Mouse (Mus musculus) forebrain, embryonic 10.5 days (tissue): ENCODE results near the gene Myo1d. TPM values are rescaled to one million over a fixed set of nuclear protein-coding genes. Genes with fewer than 3 reads are reported as not detected.
A peak's percentile ranks its signal among the peaks of the same experiment; 100 is the strongest.

Experiments used
- DNase-seq: peaks from one replicate; pipeline ENCODE4 v3.0.0-alpha.2; 2017; ENCODE audit warnings: low spot score; ENCODE audit errors: extremely low spot score
- H3K27ac ChIP-seq: fragments of 300-500 bp; sonication (generic); 2 replicates; pipeline ENCODE4 v1.5.1; 2016; ENCODE audit warnings: mild to moderate bottlenecking
- H3K27me3 ChIP-seq: fragments of 300-500 bp; sonication (generic); 2 replicates; pipeline ENCODE4 v1.6.1; 2016; ENCODE audit warnings: mild to moderate bottlenecking; ENCODE audit not compliant: poor library complexity, severe bottlenecking
- H3K36me3 ChIP-seq: fragments of 300-500 bp; sonication (generic); replicated peaks from 2 replicates; pipeline ENCODE4 v1.6.1; 2016; ENCODE audit warnings: mild to moderate bottlenecking, moderate library complexity
- H3K4me1 ChIP-seq: fragments of 300-500 bp; sonication (generic); 2 replicates; pipeline ENCODE4 v1.6.1; 2016
- H3K4me3 ChIP-seq: fragments of 300-500 bp; sonication (generic); 2 replicates; pipeline ENCODE4 v1.5.1; 2016; ENCODE audit warnings: mild to moderate bottlenecking, moderate library complexity
- H3K9me3 ChIP-seq: fragments of 300-500 bp; sonication (generic); 2 replicates; pipeline ENCODE4 v1.6.1; 2016; ENCODE audit warnings: mild to moderate bottlenecking, moderate library complexity
- WGBS: fragments of 180-500 bp; shearing (Covaris S2); methylation state at CpG from one replicate; pipeline ENCODE4 v1.1.7; 2016; 5-methylcytosine and 5-hydroxymethylcytosine counted together
- polyA plus RNA-seq: library from polyadenylated mRNA; unstranded; fragments of >200 nt; fragmentation: Nextera tagmentation; extraction: Ambion mirVana; gene quantifications from 2 replicates; pipeline ENCODE4 v1.2.1, GENCODE M21; 2016

Gene Myo1d
- 2.0 and 2.3 TPM in 2 replicates for polyA plus RNA-seq

DNA sequence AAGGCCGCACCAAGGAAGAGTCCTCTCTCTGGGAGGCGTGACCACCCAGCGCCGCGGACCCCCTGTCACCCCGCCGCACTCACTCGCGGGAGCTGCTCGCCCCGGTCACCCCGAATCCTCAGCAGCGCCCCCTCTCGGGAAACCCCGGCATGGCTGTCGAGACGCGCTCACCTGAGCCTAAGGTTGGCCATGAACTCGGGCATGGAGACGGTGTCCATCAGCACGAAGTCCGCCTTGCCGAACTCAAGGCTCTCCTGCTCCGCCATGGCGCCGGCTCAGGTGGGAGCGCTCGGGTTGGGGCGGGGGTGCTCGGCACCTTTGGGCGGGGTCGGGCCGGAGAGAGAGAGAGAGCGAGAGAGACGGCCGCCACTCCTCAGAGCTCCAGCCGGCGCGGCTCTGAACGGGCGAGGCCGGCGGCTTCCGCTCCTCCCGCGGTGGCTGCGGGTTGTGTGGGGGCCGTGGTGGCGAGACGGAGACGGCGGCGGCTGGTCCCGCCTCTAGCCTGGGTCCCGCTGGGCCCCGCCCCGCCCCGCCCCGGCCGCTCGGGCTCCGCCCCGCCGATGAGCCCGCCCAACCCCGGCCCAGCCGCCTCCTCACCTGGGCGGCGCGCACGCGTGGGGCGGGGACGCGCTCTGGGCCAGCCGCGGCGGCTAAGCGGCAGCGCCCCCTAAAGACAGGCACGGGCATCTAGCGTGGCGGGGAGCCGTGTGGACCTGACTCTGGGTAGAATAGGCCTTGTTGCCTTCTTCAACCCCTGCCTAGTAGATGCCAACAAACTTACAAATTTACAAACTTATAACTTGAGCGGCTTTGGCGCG lies at the start of gene Myo1d:
TSS of gene Myo1d (minus strand) at position 499 of the 818 bp plus-strand sequence.
- H3K36me3 ChIP-seq: no peaks in the 10 kb centered on the region
- WGBS: under 1% methylated on average over 85 of the region's 87 CpGs
- H3K4me3 ChIP-seq: peak within 1 kb of the TSS; percentile 77
- no peaks in the 10 kb centered on the region for H3K9me3 ChIP-seq
- H3K27me3 ChIP-seq: peaks cover 19% of the 10 kb centered on the region
- peak within 1 kb of the TSS; percentile 82 for H3K27ac ChIP-seq
- peak; percentile 80 for DNase-seq
- peaks cover 22% of the 10 kb centered on the region for H3K4me1 ChIP-seq

DNA sequence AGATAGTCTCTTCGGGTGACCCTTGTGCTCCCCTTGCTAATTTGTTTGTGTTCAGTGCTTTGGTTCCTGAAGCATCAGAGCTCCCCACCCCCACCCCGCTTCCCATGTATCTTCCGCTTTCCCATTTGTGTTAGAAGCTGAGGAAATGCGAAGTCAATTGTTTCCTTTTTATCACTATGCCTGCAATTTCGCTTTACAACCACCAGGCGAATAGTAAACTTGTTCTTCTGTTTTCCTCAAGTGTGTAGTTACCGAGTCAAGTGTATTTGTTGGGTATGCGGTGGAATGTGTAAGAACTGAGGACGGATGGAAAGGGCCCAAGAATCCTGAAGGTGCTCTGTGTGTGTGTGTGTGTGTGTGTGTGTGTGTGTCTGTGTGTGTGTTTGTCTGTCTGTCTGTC lies 42.0 kb upstream of the Myo1d start:
- Histone ChIP-seq H3K4me1 (peaks cover 31% of the 10 kb centered on the region), H3K9me3 (no peaks in the 10 kb centered on the region), H3K27ac (no peak overlapping the region), H3K36me3 (peaks cover 76% of the 10 kb centered on the region), H3K27me3 (no peaks in the 10 kb centered on the region), H3K4me3 (no peak overlapping the region)
- WGBS: 88% methylated on average over 9 of the region's 9 CpGs
- no peak for DNase-seq

GRCm38 (mm10) chr11:80821296-80821695 lies 41.5 kb upstream of the Myo1d start:
- Histone ChIP-seq H3K27ac (peak overlapping the region; percentile 62; the same call in 1 of the 2 replicates), H3K4me1 (peaks cover 31% of the 10 kb centered on the region), H3K36me3 (peaks cover 80% of the 10 kb centered on the region), H3K4me3 (no peak overlapping the region), H3K9me3 (no peaks in the 10 kb centered on the region), H3K27me3 (no peaks in the 10 kb centered on the region)
- DNase-seq: peak; percentile 24
- 43% methylated on average over 14 of the region's 14 CpGs for WGBS

GRCm38 (mm10) chr11:80820085-80820484 lies 40.3 kb upstream of the Myo1d start:
- no peak overlapping the region for H3K4me3 ChIP-seq
- no peak overlapping the region for H3K27ac ChIP-seq
- WGBS: 96% methylated on average over 3 of the region's 3 CpGs
- peaks cover 92% of the 10 kb centered on the region for H3K36me3 ChIP-seq
- no peak for DNase-seq
- H3K27me3 ChIP-seq: no peaks in the 10 kb centered on the region
- no peaks in the 10 kb centered on the region for H3K9me3 ChIP-seq
- peaks cover 31% of the 10 kb centered on the region for H3K4me1 ChIP-seq

DNA sequence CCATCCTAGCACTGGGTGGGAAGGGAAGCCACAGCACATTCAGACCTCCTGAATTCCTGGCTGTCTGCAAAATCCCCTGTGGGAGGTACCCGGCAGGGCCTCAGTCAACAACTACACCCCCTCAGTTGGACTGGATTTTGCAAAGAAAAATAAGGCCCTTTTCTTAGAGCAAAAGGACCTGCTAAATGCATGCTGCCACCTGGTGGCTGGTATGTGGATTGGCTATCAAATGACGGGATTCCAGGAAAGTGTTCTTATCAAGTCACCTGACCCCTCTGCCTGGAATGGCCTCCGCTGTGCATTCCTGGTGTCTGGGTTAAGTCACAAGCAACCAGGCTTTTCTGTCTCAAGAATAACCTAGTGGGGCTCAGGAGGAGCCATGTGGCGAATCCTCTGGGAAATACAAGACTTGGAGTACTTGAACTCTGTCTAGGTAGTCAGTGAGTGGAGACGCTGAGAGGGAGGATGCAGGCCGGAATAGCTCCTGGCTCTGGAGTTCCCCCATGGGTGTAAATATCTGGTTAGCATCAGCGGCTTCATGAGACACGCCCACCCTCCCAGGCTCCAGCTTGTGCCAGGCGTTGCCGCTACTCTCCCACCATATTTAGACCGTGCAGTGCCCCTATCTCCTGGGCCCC lies 38.4 kb upstream of the Myo1d start:
- H3K36me3 ChIP-seq: peaks cover 95% of the 10 kb centered on the region
- 46% methylated on average over 11 of the region's 11 CpGs for WGBS
- peak; percentile 76 for DNase-seq
- H3K4me3 ChIP-seq: no peak overlapping the region
- peaks cover 31% of the 10 kb centered on the region for H3K4me1 ChIP-seq
- H3K27ac ChIP-seq: peak overlapping the region; percentile 63
- H3K27me3 ChIP-seq: no peaks in the 10 kb centered on the region
- H3K9me3 ChIP-seq: no peaks in the 10 kb centered on the region

- Histone ChIP-seq H3K9me3 (no peaks in the 10 kb centered on the region), H3K27ac (no peak overlapping the region), H3K36me3 (peaks cover 83% of the 10 kb centered on the region), H3K27me3 (no peaks in the 10 kb centered on the region), H3K4me1 (peaks cover 47% of the 10 kb centered on the region), H3K4me3 (no peak overlapping the region)
- WGBS: 87% methylated on average over 7 of the region's 7 CpGs
- DNase-seq: no peak
Observed at GRCm38 (mm10) chr11:80815354-80815753, 35.5 kb upstream of the Myo1d start.

GRCm38 (mm10) chr11:80811156-80811555 lies 31.3 kb upstream of the Myo1d start:
- peaks cover 17% of the 10 kb centered on the region for H3K27me3 ChIP-seq
- DNase-seq: no peak
- no peaks in the 10 kb centered on the region for H3K9me3 ChIP-seq
- peak overlapping the region; percentile 98 for H3K27ac ChIP-seq
- H3K36me3 ChIP-seq: peaks cover 44% of the 10 kb centered on the region
- peaks cover 36% of the 10 kb centered on the region for H3K4me1 ChIP-seq
- peak overlapping the region; percentile 76 for H3K4me3 ChIP-seq
- WGBS: 30% methylated on average over 5 of the region's 5 CpGs

GRCm38 (mm10) chr11:80809993-80810821 lies 30.4 kb upstream of the Myo1d start, which contains the start of gene Tmem98:
Gene Tmem98 (plus strand): TSS chr11:80810175.
- peak; percentile 69 for DNase-seq
- H3K9me3 ChIP-seq: no peaks in the 10 kb centered on the region; the same call in 1 of the 2 replicates
- H3K27me3 ChIP-seq: peaks cover 17% of the 10 kb centered on the region
- H3K27ac ChIP-seq: peak within 1 kb of the TSS; percentile 98
- peak within 1 kb of the TSS; percentile 76 for H3K4me3 ChIP-seq
- H3K4me1 ChIP-seq: peaks cover 36% of the 10 kb centered on the region
- H3K36me3 ChIP-seq: peaks cover 35% of the 10 kb centered on the region
- under 1% methylated on average over 52 of the region's 54 CpGs for WGBS

DNA sequence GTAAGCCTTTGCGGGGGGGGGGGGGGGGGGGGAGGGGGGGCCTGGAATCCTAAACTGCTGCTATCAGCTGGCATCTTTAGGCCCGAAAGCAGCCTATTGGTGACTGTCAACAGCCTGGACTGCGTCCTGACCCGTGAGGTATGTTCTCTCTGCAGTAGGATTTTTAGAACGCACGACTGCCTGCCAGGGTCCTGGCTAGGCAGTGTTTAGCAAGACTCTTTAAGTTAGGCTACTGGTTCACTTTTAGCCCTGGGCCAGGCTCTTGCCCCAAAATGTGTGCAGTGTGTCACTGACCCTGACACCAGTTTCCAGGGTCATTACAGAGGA lies 29.8 kb upstream of the Myo1d start:
- Histone ChIP-seq H3K9me3 (no peaks in the 10 kb centered on the region; the same call in 1 of the 2 replicates), H3K4me3 (peak overlapping the region; percentile 76), H3K36me3 (peaks cover 29% of the 10 kb centered on the region), H3K4me1 (peaks cover 36% of the 10 kb centered on the region), H3K27ac (peak overlapping the region; percentile 98), H3K27me3 (peaks cover 17% of the 10 kb centered on the region)
- WGBS: 35% methylated on average over 5 of the region's 6 CpGs
- no peak for DNase-seq

DNA sequence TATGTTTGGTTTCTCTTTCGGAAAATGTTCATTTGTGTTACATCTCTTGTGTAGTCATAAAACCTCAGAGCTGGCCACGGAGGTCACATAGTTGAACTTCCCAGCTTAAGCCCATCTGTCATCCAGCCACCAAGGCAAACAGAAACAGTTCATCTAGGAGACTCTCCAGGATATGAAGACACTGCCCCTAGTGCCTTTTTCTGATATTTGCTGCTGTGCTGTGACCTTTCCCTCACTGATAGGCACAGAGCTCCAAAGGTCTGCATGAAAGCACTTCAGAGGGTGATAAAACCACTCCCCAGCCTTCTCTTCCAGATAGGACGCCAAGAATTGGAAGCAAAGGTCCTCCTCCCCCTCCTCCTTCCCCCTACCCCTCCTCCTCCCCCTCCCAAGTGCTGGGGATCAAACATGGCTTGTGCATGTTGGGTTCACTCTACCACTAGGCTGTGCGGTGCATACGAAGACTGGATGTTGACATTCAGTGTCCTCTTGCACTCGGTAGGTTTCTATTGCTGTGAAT lies 28.8 kb upstream of the Myo1d start:
- Histone ChIP-seq H3K9me3 (no peaks in the 10 kb centered on the region; the same call in 1 of the 2 replicates), H3K4me1 (peaks cover 36% of the 10 kb centered on the region), H3K27me3 (peaks cover 17% of the 10 kb centered on the region), H3K27ac (no peak overlapping the region), H3K36me3 (peaks cover 19% of the 10 kb centered on the region), H3K4me3 (no peak overlapping the region)
- no peak for DNase-seq
- WGBS: 80% methylated on average over 6 of the region's 6 CpGs

GRCm38 (mm10) chr11:80802706-80803105 lies 22.9 kb upstream of the Myo1d start:
- Histone ChIP-seq H3K9me3 (no peaks in the 10 kb centered on the region; the same call in 1 of the 2 replicates), H3K4me1 (0 out of 2 replicates have a peak, but pooled peaks cover 2% of the 10 kb centered on the region), H3K27ac (no peak overlapping the region), H3K4me3 (no peak overlapping the region), H3K27me3 (no peaks in the 10 kb centered on the region), H3K36me3 (no peaks in the 10 kb centered on the region)
- 66% methylated on average over 3 of the region's 3 CpGs for whole genome bisulfite sequencing
- no peak for DNase-seq

DNA sequence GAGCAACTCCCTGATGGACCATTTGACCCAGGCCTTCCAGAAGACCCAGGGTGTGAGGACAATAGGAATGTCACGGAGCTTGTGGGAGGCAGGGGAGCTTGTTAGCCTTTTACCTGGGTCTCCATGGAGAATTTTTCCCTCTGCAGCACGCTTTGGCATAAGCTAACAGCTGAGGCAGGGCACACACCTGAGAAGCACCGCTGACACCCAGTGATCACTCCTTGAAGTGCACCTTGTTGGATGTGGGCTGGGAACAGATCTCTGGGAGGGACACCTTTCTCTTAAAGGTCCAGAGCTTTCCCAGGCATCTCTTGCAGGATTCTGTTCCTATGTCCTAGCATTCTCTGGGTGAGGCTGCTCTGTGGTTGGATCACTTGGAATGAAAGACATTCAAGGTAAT lies 20.2 kb upstream of the Myo1d start:
- 0 out of 2 replicates have a peak, but pooled peaks cover 2% of the 10 kb centered on the region for H3K4me1 ChIP-seq
- no peak for DNase-seq
- WGBS: 49% methylated on average over 3 of the region's 3 CpGs
- H3K9me3 ChIP-seq: no peaks in the 10 kb centered on the region; the same call in 1 of the 2 replicates
- H3K27ac ChIP-seq: no peak overlapping the region
- H3K36me3 ChIP-seq: no peaks in the 10 kb centered on the region
- H3K27me3 ChIP-seq: no peaks in the 10 kb centered on the region
- no peak overlapping the region for H3K4me3 ChIP-seq
